Mouse (Mus musculus) embryonic fibroblast, embryonic 13.5 days (primary cell): ENCODE data around the gene Mfsd7a.

Experiments
- CTCF ChIP-seq: IDR thresholded peaks from 2 replicates; pipeline ENCODE4 v1.5.1; 2011; ENCODE audit warnings: mild to moderate bottlenecking, control low read depth, low read length, moderate library complexity, borderline replicate concordance; ENCODE audit not compliant: insufficient read depth
- POLR2A ChIP-seq: IDR thresholded peaks from 2 replicates; pipeline ENCODE4 v1.6.1; 2011; ENCODE audit warnings: low read depth, mild to moderate bottlenecking, control low read depth, low read length, moderate library complexity

- TF ChIP-seq CTCF (no peak), POLR2A (no peak)
These were observed 25.9 kb downstream of the Mfsd7a start for GRCm38 (mm10) chr5:108422741-108423140.
